Mouse (Mus musculus) forebrain, embryonic 12.5 days (tissue): ENCODE measurements around the gene Enpp6. TPM values are rescaled to one million over a fixed set of nuclear protein-coding genes. Genes with fewer than 3 reads are reported as not detected.
A peak's percentile ranks its signal among the peaks of the same experiment; 100 is the strongest.

Experiments
- ATAC-seq: fragments of 200-750 bp; cut with Nextera tagmentation; 2 replicates; pipeline ENCODE4 v1.8.0; 2017; ENCODE audit warnings: moderate TSS enrichment; ENCODE audit not compliant: low FRiP score
- H3K27ac ChIP-seq: fragments of 300-500 bp; sonication (generic); 2 replicates; pipeline ENCODE4 v1.5.1; 2016; ENCODE audit warnings: mild to moderate bottlenecking
- H3K27me3 ChIP-seq: fragments of 300-500 bp; sonication (generic); 2 replicates; pipeline ENCODE4 v1.6.1; 2016; ENCODE audit warnings: mild to moderate bottlenecking
- H3K36me3 ChIP-seq: fragments of 300-500 bp; sonication (generic); replicated peaks from 2 replicates; pipeline ENCODE4 v1.6.1; 2016; ENCODE audit warnings: mild to moderate bottlenecking
- H3K4me1 ChIP-seq: fragments of 300-500 bp; sonication (generic); 2 replicates; pipeline ENCODE4 v1.6.1; 2016
- H3K4me2 ChIP-seq: fragments of 300-500 bp; sonication (generic); 2 replicates; pipeline ENCODE4 v1.6.1; 2016; ENCODE audit warnings: mild to moderate bottlenecking, moderate library complexity
- H3K4me3 ChIP-seq: fragments of 300-500 bp; sonication (generic); replicated peaks from 2 replicates; pipeline ENCODE4 v1.5.1; 2016; ENCODE audit warnings: mild to moderate bottlenecking
- H3K9ac ChIP-seq: fragments of 300-500 bp; sonication (generic); 2 replicates; pipeline ENCODE4 v1.6.1; 2016; ENCODE audit warnings: mild to moderate bottlenecking
- H3K9me3 ChIP-seq: fragments of 300-500 bp; sonication (generic); 2 replicates; pipeline ENCODE4 v1.6.1; 2016
- WGBS: fragments of 180-500 bp; shearing (Covaris S2); methylation state at CpG from one replicate; pipeline ENCODE4 v1.1.7; 2016; 5-methylcytosine and 5-hydroxymethylcytosine counted together
- polyA plus RNA-seq: library from polyadenylated mRNA; unstranded; fragments of >200 nt; fragmentation: Nextera tagmentation; extraction: Ambion mirVana; gene quantifications from 2 replicates; pipeline ENCODE4 v1.2.1, GENCODE M21; 2016

Gene Enpp6
- 0.14 and 0.24 TPM in 2 replicates for polyA plus RNA-seq

- H3K9me3 ChIP-seq, result no peaks in the 10 kb centered on the region
- no peak within 1 kb of the TSS for H3K9ac ChIP-seq
- H3K4me1 ChIP-seq, result no peaks in the 10 kb centered on the region
- no peaks in the 10 kb centered on the region for H3K36me3 ChIP-seq
- no peaks in the 10 kb centered on the region for H3K27me3 ChIP-seq
- no peak within 1 kb of the TSS for H3K4me2 ChIP-seq
- WGBS, result 87% methylated on average over 8 of the region's 8 CpGs
- no peak within 1 kb of the TSS for H3K27ac ChIP-seq
- no peak within 1 kb of the TSS for H3K4me3 ChIP-seq
- ATAC-seq, result no peak
These were observed at the start of gene Enpp6 for GRCm38 (mm10) chr8:46986386-46987140. Gene Enpp6, plus strand, starts transcription at chr8:46986887.

- no peak for ATAC-seq
- Histone ChIP-seq H3K36me3 (no peaks in the 10 kb centered on the region), H3K27ac (no peak overlapping the region), H3K27me3 (0 out of 2 replicates have a peak, but pooled peaks cover 5% of the 10 kb centered on the region), H3K9me3 (no peaks in the 10 kb centered on the region), H3K9ac (no peak overlapping the region), H3K4me1 (no peaks in the 10 kb centered on the region), H3K4me3 (no peak overlapping the region), H3K4me2 (no peak overlapping the region)
- WGBS, result 87% methylated on average over 4 of the region's 4 CpGs
These were observed 48.5 kb upstream of the Enpp6 start for GRCm38 (mm10) chr8:46938218-46938617.

- H3K27me3 ChIP-seq, result no peaks in the 10 kb centered on the region
- ATAC-seq, result no peak
- H3K9ac ChIP-seq, result no peak overlapping the region
- H3K4me3 ChIP-seq, result no peak overlapping the region
- no peaks in the 10 kb centered on the region for H3K4me1 ChIP-seq
- H3K27ac ChIP-seq, result no peak overlapping the region
- H3K9me3 ChIP-seq, result no peaks in the 10 kb centered on the region
- no peaks in the 10 kb centered on the region for H3K36me3 ChIP-seq
- WGBS, result 82% methylated on average over 11 of the region's 11 CpGs
- H3K4me2 ChIP-seq, result no peak overlapping the region
These were observed 45.4 kb upstream of the Enpp6 start for GRCm38 (mm10) chr8:46941295-46941694.

- Histone ChIP-seq H3K4me3 (no peak overlapping the region), H3K4me2 (no peak overlapping the region), H3K27me3 (no peaks in the 10 kb centered on the region), H3K4me1 (no peaks in the 10 kb centered on the region), H3K9ac (no peak overlapping the region), H3K9me3 (no peaks in the 10 kb centered on the region), H3K36me3 (no peaks in the 10 kb centered on the region), H3K27ac (no peak overlapping the region)
- 82% methylated on average over 15 of the region's 15 CpGs for WGBS
- no peak for ATAC-seq
These were observed 44.7 kb upstream of the Enpp6 start for GRCm38 (mm10) chr8:46941731-46942650.

- no peak overlapping the region for H3K9ac ChIP-seq
- no peak overlapping the region for H3K4me3 ChIP-seq
- H3K4me1 ChIP-seq, result no peaks in the 10 kb centered on the region
- no peak for ATAC-seq
- H3K27me3 ChIP-seq, result no peaks in the 10 kb centered on the region
- H3K36me3 ChIP-seq, result no peaks in the 10 kb centered on the region
- WGBS, result 91% methylated on average over 11 of the region's 11 CpGs
- H3K9me3 ChIP-seq, result no peaks in the 10 kb centered on the region
- H3K27ac ChIP-seq, result no peak overlapping the region
- H3K4me2 ChIP-seq, result no peak overlapping the region
These were observed 44.0 kb upstream of the Enpp6 start for GRCm38 (mm10) chr8:46942651-46943024.

- H3K4me3 ChIP-seq, result no peak overlapping the region
- no peak overlapping the region for H3K4me2 ChIP-seq
- H3K9ac ChIP-seq, result no peak overlapping the region
- no peak for ATAC-seq
- H3K9me3 ChIP-seq, result no peaks in the 10 kb centered on the region
- H3K36me3 ChIP-seq, result no peaks in the 10 kb centered on the region
- no peaks in the 10 kb centered on the region; the same call in 1 of the 2 replicates for H3K4me1 ChIP-seq
- no peaks in the 10 kb centered on the region for H3K27me3 ChIP-seq
- 83% methylated on average over 4 of the region's 4 CpGs for WGBS
- H3K27ac ChIP-seq, result no peak overlapping the region
These were observed 43.4 kb upstream of the Enpp6 start for GRCm38 (mm10) chr8:46943337-46943736.

- H3K9ac ChIP-seq, result no peak overlapping the region
- 73% methylated on average over 5 of the region's 5 CpGs for WGBS
- H3K4me2 ChIP-seq, result no peak overlapping the region
- H3K27me3 ChIP-seq, result no peaks in the 10 kb centered on the region
- H3K27ac ChIP-seq, result no peak overlapping the region
- no peaks in the 10 kb centered on the region for H3K36me3 ChIP-seq
- no peak overlapping the region for H3K4me3 ChIP-seq
- no peaks in the 10 kb centered on the region; the same call in 1 of the 2 replicates for H3K4me1 ChIP-seq
- no peak for ATAC-seq
- H3K9me3 ChIP-seq, result no peaks in the 10 kb centered on the region
These were observed 40.5 kb upstream of the Enpp6 start for GRCm38 (mm10) chr8:46946181-46946580.

- H3K27ac ChIP-seq, result no peak overlapping the region
- H3K9ac ChIP-seq, result no peak overlapping the region
- WGBS, result 86% methylated on average over 14 of the region's 14 CpGs
- H3K4me2 ChIP-seq, result no peak overlapping the region
- no peak for ATAC-seq
- no peaks in the 10 kb centered on the region for H3K9me3 ChIP-seq
- H3K36me3 ChIP-seq, result no peaks in the 10 kb centered on the region
- H3K4me1 ChIP-seq, result no peaks in the 10 kb centered on the region; the same call in 1 of the 2 replicates
- H3K4me3 ChIP-seq, result no peak overlapping the region
- H3K27me3 ChIP-seq, result no peaks in the 10 kb centered on the region
These were observed 38.5 kb upstream of the Enpp6 start for GRCm38 (mm10) chr8:46948091-46948757.

- Histone ChIP-seq H3K27ac (no peak overlapping the region), H3K4me1 (no peaks in the 10 kb centered on the region; the same call in 1 of the 2 replicates), H3K36me3 (no peaks in the 10 kb centered on the region), H3K27me3 (no peaks in the 10 kb centered on the region), H3K4me2 (no peak overlapping the region), H3K9ac (no peak overlapping the region), H3K4me3 (no peak overlapping the region), H3K9me3 (no peaks in the 10 kb centered on the region)
- 0 out of 2 replicates have a peak, but pooled peaks have one; percentile 44 for ATAC-seq
- 25% methylated on average over 7 of the region's 7 CpGs for WGBS
These were observed 33.2 kb upstream of the Enpp6 start for GRCm38 (mm10) chr8:46953472-46953871.

- Histone ChIP-seq H3K4me1 (peaks cover 13% of the 10 kb centered on the region), H3K27me3 (no peaks in the 10 kb centered on the region), H3K27ac (no peak overlapping the region), H3K9me3 (no peaks in the 10 kb centered on the region), H3K4me2 (no peak overlapping the region), H3K4me3 (no peak overlapping the region), H3K9ac (no peak overlapping the region), H3K36me3 (no peaks in the 10 kb centered on the region)
- ATAC-seq, result no peak
- 44% methylated on average over 10 of the region's 10 CpGs for WGBS
These were observed 23.9 kb upstream of the Enpp6 start for GRCm38 (mm10) chr8:46962630-46963427.

- WGBS, result 16% methylated on average over 8 of the region's 8 CpGs
- H3K9me3 ChIP-seq, result no peaks in the 10 kb centered on the region
- H3K27ac ChIP-seq, result 0 out of 2 replicates have a peak overlapping the region, but pooled peaks have one; percentile 3
- no peak overlapping the region for H3K9ac ChIP-seq
- no peak overlapping the region for H3K4me2 ChIP-seq
- H3K4me1 ChIP-seq, result peaks cover 13% of the 10 kb centered on the region
- no peak overlapping the region for H3K4me3 ChIP-seq
- H3K27me3 ChIP-seq, result no peaks in the 10 kb centered on the region
- H3K36me3 ChIP-seq, result no peaks in the 10 kb centered on the region
- no peak for ATAC-seq
These were observed 23.0 kb upstream of the Enpp6 start for GRCm38 (mm10) chr8:46963619-46964145.
